Mouse (Mus musculus) megakaryocyte, embryonic 14.5 days (primary cell): ENCODE data around the gene Plac8.

ENCODE experiments used
- FLI1 ChIP-seq: IDR thresholded peaks from 2 replicates; pipeline ENCODE4 v1.6.1; 2012; ENCODE audit warnings: low read length, inconsistent platforms, mixed read lengths
- GATA1 ChIP-seq: IDR thresholded peaks from 3 replicates; pipeline ENCODE4 v1.6.1; 2012; ENCODE audit warnings: mixed read lengths, low read length, inconsistent platforms, borderline replicate concordance

DNA sequence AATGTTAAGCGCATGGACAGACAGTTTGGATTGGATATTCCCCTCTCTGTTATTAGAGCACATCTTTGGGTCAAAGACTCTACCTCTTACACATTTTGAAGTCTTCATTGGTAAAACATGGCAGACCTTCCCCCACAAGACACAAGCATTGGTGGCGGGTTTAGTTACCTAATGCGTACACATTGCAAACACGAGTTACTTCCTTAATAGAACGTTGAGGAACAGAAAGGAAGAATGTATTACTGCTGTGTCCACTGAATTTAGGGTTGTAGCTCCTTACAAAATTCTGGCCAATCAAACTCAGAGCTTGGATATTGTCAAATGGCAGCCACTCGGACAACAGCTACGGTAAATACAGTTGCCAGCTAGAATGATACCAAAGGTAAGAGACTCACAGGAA lies 12.7 kb downstream of the Plac8 start:
- TF ChIP-seq GATA1 (no peak), FLI1 (no peak)
